Mouse (Mus musculus): ENCODE results near the gene Prr22. TPM values are rescaled to one million over a fixed set of nuclear protein-coding genes. Genes with fewer than 3 reads are reported as not detected.

The Prr22 gene
- polyA plus RNA-seq, 1 experiment from 2014 or later, result 0.25 TPM

GRCm38 (mm10) chr17:56744173-56744572 is 25.9 kb upstream of the Prr22 start:
- H3K27me3 ChIP-seq (replicated peaks; ENCODE audit: control insufficient read depth, insufficient read depth, low read length), result no peaks in the 10 kb centered on the region
- H3K4me3 ChIP-seq (ENCODE audit: low read depth, low read length), result no peak overlapping the region
- no peak overlapping the region for H3K27ac ChIP-seq (ENCODE audit: low read depth, low read length)
- 35% methylated on average over 5 of the region's 5 CpGs for WGBS
- no peak for TF ChIP-seq CTCF (IDR thresholded peaks at IDR 0.05; ENCODE audit: low read depth)
- H3K4me2 ChIP-seq (replicated peaks; ENCODE audit: low read depth), result no peak overlapping the region
- ATAC-seq, result no peak
- no peaks in the 10 kb centered on the region for H3K9me3 ChIP-seq (ENCODE audit: control insufficient read depth)
- no peaks in the 10 kb centered on the region for H3K36me3 ChIP-seq (ENCODE audit: control insufficient read depth, insufficient read depth)
- H3K9ac ChIP-seq (ENCODE audit: low read depth, low read length), result no peak overlapping the region
- H3K4me1 ChIP-seq (replicated peaks; ENCODE audit: control insufficient read depth, insufficient read depth, low read length), result no peaks in the 10 kb centered on the region

DNA sequence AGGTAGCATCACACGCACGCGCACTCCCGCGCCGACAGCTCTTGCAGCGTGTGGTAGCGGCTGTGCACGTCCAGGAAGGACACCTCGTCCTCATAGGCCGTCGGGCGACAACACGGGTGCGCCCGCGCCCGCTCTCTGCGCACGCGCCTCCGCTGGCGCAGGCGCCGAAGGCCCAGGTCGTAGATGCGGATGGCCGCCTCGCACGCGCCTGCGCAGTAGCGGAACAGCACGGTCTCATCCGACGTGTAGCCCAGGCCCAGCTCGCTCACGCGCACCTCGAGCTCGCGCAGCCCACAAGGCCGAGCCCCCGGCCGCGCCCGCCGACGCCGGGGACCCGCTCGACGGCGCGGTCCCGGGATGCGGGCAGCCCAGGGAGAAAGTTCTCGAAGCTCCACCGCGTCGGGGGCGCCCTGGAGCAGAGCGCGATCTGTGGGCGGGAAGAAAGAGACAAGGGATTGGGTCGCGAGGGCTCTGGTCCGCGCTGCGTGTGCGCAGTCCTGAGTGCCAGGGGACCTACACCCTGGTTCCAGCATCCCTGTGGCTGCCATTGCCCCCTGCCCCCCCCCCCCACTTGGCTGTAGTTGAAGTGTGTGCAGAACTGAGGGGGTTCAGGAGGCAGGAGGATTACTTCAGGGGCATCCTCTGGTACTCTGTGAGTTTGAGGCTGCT is 18.5 kb upstream of the Prr22 start:
- no peaks in the 10 kb centered on the region; the same call in 1 of the 2 replicates for H3K36me3 ChIP-seq (ENCODE audit: control insufficient read depth, insufficient read depth)
- H3K27me3 ChIP-seq (replicated peaks; ENCODE audit: control insufficient read depth, insufficient read depth, low read length), result peaks cover 8% of the 10 kb centered on the region; the same call in 1 of the 2 replicates
- no peaks in the 10 kb centered on the region for H3K4me1 ChIP-seq (replicated peaks; ENCODE audit: control insufficient read depth, insufficient read depth, low read length)
- H3K4me2 ChIP-seq (replicated peaks; ENCODE audit: low read depth), result peak overlapping the region; percentile 44
- TF ChIP-seq CTCF (IDR thresholded peaks at IDR 0.05; ENCODE audit: low read depth), result no peak
- no peak overlapping the region for H3K27ac ChIP-seq (ENCODE audit: low read depth, low read length)
- 36% methylated on average over 70 of the region's 71 CpGs for WGBS
- H3K9ac ChIP-seq (ENCODE audit: low read depth, low read length), result no peak overlapping the region
- peak; percentile 39; the same call in 1 of the 2 replicates for ATAC-seq
- no peaks in the 10 kb centered on the region for H3K9me3 ChIP-seq (ENCODE audit: control insufficient read depth)
- H3K4me3 ChIP-seq (ENCODE audit: low read depth, low read length), result 0 out of 2 replicates have a peak overlapping the region, but pooled peaks have one; percentile 20

DNA sequence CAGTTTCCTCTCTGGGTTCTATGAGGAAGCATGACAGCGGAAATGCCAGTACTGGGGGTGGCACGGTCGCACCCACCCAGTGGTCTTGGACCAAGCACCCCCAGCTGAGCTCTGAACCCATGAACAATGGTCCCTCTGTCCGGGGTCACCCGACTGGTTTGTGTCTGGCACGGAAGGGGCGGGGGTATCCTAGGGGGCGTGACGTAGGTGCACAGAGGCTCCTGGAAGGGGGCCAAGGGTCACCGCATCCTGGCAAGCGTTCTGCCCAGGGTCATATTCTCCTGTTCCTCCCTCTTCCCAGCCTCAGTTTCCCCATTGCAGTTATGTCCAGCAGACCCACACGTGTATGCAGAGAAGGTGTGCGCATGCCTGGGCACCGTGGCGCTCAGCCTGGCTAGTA is 16.6 kb upstream of the Prr22 start:
- H3K9me3 ChIP-seq (ENCODE audit: control insufficient read depth), result no peaks in the 10 kb centered on the region
- H3K9ac ChIP-seq (ENCODE audit: low read depth, low read length), result no peak overlapping the region
- 33% methylated on average over 15 of the region's 15 CpGs for WGBS
- peaks cover 6% of the 10 kb centered on the region for H3K4me1 ChIP-seq (replicated peaks; ENCODE audit: control insufficient read depth, insufficient read depth, low read length)
- H3K4me2 ChIP-seq (replicated peaks; ENCODE audit: low read depth), result no peak overlapping the region
- TF ChIP-seq CTCF (IDR thresholded peaks at IDR 0.05; ENCODE audit: low read depth), result no peak
- H3K4me3 ChIP-seq (ENCODE audit: low read depth, low read length), result no peak overlapping the region
- no peaks in the 10 kb centered on the region; the same call in 1 of the 2 replicates for H3K36me3 ChIP-seq (ENCODE audit: control insufficient read depth, insufficient read depth)
- H3K27ac ChIP-seq (ENCODE audit: low read depth, low read length), result no peak overlapping the region
- ATAC-seq, result no peak
- H3K27me3 ChIP-seq (replicated peaks; ENCODE audit: control insufficient read depth, insufficient read depth, low read length), result peaks cover 8% of the 10 kb centered on the region; the same call in 1 of the 2 replicates

DNA sequence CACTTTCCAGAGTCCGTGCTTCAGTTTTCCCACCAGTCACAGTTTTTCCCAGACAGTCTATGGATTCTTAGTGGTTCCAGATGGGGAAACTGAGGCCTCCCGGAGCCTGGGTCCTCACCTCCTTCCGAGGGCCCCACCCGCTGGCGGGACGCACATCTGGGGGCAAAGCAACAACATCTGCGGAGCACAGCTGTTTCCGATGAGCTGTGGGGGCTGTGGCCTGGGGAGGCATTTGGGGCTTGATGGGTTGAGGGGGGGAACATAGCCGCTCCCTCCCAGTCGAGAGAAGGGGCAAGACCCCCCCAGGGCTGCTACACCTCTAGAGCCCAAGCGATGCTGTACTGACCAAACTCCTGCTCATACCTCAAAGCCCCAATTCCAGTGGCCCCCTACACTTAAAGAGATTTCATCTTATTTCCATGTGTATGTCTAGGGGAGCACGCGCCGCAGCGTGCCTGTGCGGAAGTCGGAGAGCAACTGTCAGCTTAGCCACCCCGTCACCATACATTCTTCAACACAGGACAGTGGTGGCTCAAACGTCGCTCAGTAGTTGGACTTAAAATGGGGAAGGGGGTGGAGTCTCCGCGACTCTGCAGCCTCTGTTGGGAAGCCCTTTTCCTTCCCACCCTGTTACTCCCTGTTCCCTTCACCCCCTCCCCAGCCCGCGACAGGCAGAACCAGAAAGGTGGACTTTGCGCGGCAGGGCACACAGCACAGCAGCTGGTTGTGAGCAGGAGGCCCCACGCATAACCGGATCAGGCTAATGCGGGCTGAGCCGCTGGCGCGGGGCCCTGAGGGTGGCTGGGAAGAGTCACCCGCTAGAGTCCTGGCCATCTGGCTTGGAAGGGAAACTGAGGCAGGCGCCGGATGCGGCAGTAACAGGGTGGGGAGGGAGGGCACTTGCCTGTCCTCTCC is 15.5 kb upstream of the Prr22 start:
- peak overlapping the region; percentile 20; the same call in 1 of the 2 replicates for H3K4me3 ChIP-seq (ENCODE audit: low read depth, low read length)
- H3K36me3 ChIP-seq (ENCODE audit: control insufficient read depth, insufficient read depth), result no peaks in the 10 kb centered on the region; the same call in 1 of the 2 replicates
- H3K27me3 ChIP-seq (replicated peaks; ENCODE audit: control insufficient read depth, insufficient read depth, low read length), result peaks cover 8% of the 10 kb centered on the region; the same call in 1 of the 2 replicates
- H3K9ac ChIP-seq (ENCODE audit: low read depth, low read length), result peak overlapping the region; percentile 26; the same call in 1 of the 2 replicates
- H3K27ac ChIP-seq (ENCODE audit: low read depth, low read length), result no peak overlapping the region
- H3K4me1 ChIP-seq (replicated peaks; ENCODE audit: control insufficient read depth, insufficient read depth, low read length), result peaks cover 6% of the 10 kb centered on the region
- H3K4me2 ChIP-seq (replicated peaks; ENCODE audit: low read depth), result peak overlapping the region; percentile 62
- H3K9me3 ChIP-seq (ENCODE audit: control insufficient read depth), result no peaks in the 10 kb centered on the region
- TF ChIP-seq CTCF (IDR thresholded peaks at IDR 0.05; ENCODE audit: low read depth), result no peak
- ATAC-seq, result 0 out of 2 replicates have a peak, but pooled peaks have one; percentile 7
- WGBS, result 20% methylated on average over 36 of the region's 36 CpGs

DNA sequence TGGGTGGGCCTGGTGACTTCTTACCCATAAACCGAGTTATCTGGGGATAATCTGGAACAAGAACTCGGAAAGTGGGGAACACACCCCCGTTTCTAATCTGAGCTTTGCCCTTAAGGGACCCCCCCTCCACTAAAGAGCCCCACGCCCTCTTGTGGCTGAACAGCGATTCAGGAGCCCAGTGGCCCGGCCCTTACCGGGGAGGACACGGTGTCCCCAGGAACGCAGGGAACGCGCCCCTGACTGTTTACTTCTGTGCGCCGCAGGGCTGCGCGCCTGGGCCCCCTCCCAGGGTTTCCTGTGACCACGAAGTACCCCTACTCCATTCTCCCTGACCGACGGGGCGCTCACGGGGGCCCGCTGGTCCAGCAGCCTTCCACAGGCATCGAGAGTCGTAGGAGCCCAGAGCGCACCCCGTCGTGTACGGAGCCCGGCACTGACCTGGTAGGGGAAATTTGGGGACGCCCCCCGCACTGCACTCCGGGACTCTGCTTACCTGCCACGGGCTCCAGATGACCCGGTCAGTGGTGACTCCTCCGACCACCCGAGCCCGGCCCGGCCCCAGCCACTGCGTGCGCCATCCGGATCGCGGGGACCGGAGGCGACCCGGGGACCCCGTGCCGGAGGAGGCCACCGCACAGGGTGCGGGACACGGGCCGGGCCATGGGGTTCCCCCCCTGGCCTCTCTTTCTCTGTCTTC is 13.2 kb upstream of the Prr22 start:
- peaks cover 6% of the 10 kb centered on the region for H3K4me1 ChIP-seq (replicated peaks; ENCODE audit: control insufficient read depth, insufficient read depth, low read length)
- ATAC-seq, result peak; percentile 7; the same call in 1 of the 2 replicates
- H3K27ac ChIP-seq (ENCODE audit: low read depth, low read length), result no peak overlapping the region
- no peaks in the 10 kb centered on the region for H3K9me3 ChIP-seq (ENCODE audit: control insufficient read depth)
- H3K4me3 ChIP-seq (ENCODE audit: low read depth, low read length), result peak overlapping the region; percentile 49
- peaks cover 8% of the 10 kb centered on the region; the same call in 1 of the 2 replicates for H3K27me3 ChIP-seq (replicated peaks; ENCODE audit: control insufficient read depth, insufficient read depth, low read length)
- TF ChIP-seq CTCF (IDR thresholded peaks at IDR 0.05; ENCODE audit: low read depth), result peak; percentile 75
- WGBS, result under 1% methylated on average over 51 of the region's 51 CpGs
- peak overlapping the region; percentile 98 for H3K4me2 ChIP-seq (replicated peaks; ENCODE audit: low read depth)
- peak overlapping the region; percentile 41 for H3K9ac ChIP-seq (ENCODE audit: low read depth, low read length)
- no peaks in the 10 kb centered on the region; the same call in 1 of the 2 replicates for H3K36me3 ChIP-seq (ENCODE audit: control insufficient read depth, insufficient read depth)
